Mouse (Mus musculus): ENCODE measurements around the gene Lif. TPM values are rescaled to one million over a fixed set of nuclear protein-coding genes. Genes with fewer than 3 reads are reported as not detected.

The Lif gene
- total and polyA plus RNA-seq, 3 experiments: 0.27 to 0.31 TPM; not detected in 1

DNA sequence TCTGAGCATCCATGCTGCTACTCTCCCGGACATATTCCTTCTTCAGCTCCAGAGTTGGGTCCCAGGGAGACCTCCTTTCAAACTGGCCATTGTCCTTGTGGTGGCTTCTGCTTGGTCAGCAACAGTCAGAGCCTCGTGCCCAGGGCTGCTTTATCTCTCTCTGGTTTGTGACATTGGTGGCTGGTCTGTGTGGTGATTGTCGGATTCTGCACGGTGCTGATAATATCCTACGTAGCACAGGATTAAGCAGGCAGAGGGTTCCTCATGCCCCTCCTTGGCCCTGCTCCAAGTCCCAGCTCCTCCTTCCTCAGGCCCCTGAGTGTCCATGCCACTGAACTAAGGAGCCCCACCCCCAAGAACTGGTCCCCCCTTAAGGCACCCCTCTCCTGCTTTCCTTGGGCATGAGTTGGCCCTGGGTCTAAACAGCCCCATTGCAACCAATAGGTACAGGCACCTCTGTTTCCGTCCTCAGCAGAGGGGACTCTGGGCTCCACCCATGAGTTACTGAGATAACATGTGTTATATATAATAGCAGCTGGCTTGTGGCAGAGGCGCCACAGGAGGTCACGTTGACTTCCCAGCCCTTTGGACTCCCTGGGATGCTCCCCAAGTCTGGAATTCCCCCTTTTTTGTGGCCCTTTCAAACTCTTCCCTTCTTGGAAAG lies 35.0 kb downstream of the Lif start (continued):
- TF ChIP-seq UBTF (IDR thresholded peaks at IDR 0.05; ENCODE audit: borderline replicate concordance, insufficient read depth, low read depth, low read length) (no peak), TCF12 (IDR thresholded peaks at IDR 0.05; ENCODE audit: low read depth, low read length) (peak; percentile 94), ELF1 (IDR thresholded peaks at IDR 0.05; ENCODE audit: low read depth, low read length) (no peak), JUND (IDR thresholded peaks at IDR 0.05; ENCODE audit: low read depth, low read length) (no peak), BHLHE40 (IDR thresholded peaks at IDR 0.05; ENCODE audit: borderline replicate concordance, low read depth, low read length) (peak; percentile 84), KAT2A (conservative IDR thresholded peaks at IDR 0.05; ENCODE audit: low read depth, low read length) (no peak), HCFC1 (IDR thresholded peaks at IDR 0.05; ENCODE audit: low read depth, low read length) (no peak), POLR2AphosphoS5 (IDR thresholded peaks at IDR 0.05; ENCODE audit: borderline replicate concordance, low read depth, low read length) (no peak), MYC (IDR thresholded peaks at IDR 0.05; ENCODE audit: low read depth, low read length) (0 out of 2 replicates have a peak, but pooled peaks have one; percentile 26), CHD2 (IDR thresholded peaks at IDR 0.05; ENCODE audit: low read length) (no peak)

DNA sequence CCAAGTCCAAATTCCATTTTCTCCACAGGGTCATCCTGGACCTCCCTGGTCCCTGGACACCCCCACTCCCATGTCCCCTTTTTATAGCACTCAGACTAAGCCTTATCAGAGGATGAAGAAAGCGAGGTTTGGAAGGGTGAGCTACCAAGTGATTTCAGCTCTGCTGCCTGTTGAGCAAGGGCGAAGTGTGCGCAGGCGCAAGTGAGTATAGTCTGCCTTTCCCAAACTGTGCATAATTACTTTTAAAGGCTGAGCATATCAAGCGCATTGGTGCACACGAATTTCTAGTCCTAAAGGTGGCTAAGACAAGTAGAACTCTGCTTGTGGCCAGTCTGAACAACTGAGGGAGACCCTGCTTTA lies 35.5 kb downstream of the Lif start:
- no peak overlapping the region for H3K9ac ChIP-seq (ENCODE audit: control insufficient read depth, low read depth, low read length, poor library complexity, severe bottlenecking)
- H3K4me3 ChIP-seq (ENCODE audit: control insufficient read depth in 1 of 2, insufficient read depth in 1 of 2, low read depth in 2 of 2, low read length in 2 of 2): no peak overlapping the region
- H3K27me3 ChIP-seq (ENCODE audit: control insufficient read depth in 1 of 2, insufficient read depth in 2 of 2, low read length in 2 of 2): no peaks in the 10 kb centered on the region

DNA sequence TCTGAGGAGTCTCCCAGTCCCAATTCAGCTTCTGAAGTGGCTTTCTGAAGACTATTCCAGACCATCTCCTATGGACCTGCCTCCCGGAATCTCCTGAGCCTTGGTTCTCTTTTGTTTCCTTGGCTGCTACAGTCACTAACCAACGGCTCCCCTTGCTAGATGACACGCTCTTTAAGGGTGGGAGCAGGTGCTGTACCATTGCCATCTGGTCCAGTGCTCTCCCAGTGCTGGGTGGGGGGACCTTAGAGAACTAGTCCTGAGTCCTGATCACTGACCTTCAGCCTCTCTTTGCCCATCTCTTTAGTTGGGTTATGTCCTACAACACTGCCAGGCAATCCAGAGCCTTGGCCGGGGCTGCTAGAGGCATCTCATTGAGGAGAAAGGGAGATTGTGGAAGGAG lies 36.1 kb downstream of the Lif start:
- TF ChIP-seq POLR2AphosphoS2 (IDR thresholded peaks at IDR 0.05; ENCODE audit: low read length): no peak
- TF ChIP-seq MAZ (IDR thresholded peaks at IDR 0.05; ENCODE audit: low read depth, low read length): no peak
- TF ChIP-seq MEF2A (IDR thresholded peaks at IDR 0.05; ENCODE audit: extremely low read depth, insufficient replicate concordance, low read depth, low read length, poor library complexity, severe bottlenecking): no peak
- TF ChIP-seq MXI1 (IDR thresholded peaks at IDR 0.05; ENCODE audit: low read depth, low read length): 0 out of 2 replicates have a peak, but pooled peaks have one; percentile 10
- TF ChIP-seq RAD21 (IDR thresholded peaks at IDR 0.05; ENCODE audit: low read depth, low read length): no peak
- Histone ChIP-seq H3K36me3 (ENCODE audit: control insufficient read depth in 1 of 2, insufficient read depth in 2 of 2, low read length in 2 of 2) (peaks cover 0 to 22% of the 10 kb centered on the region in 2 experiments; a peak in 2 of 4 replicates), H3K9ac (ENCODE audit: control insufficient read depth, low read depth, low read length, poor library complexity, severe bottlenecking) (no peak overlapping the region), H3K4me3 (ENCODE audit: control insufficient read depth in 1 of 2, insufficient read depth in 1 of 2, low read depth in 2 of 2, low read length in 2 of 2) (no peak overlapping the region), H3K27ac (ENCODE audit: control insufficient read depth, low read depth, low read length) (no peak overlapping the region), H3K79me2 (ENCODE audit: control insufficient read depth, insufficient read depth, low read length, poor library complexity) (no peaks in the 10 kb centered on the region), H3K9me3 (replicated peaks; ENCODE audit: insufficient read depth, low read length) (no peaks in the 10 kb centered on the region), H3K4me1 (ENCODE audit: control insufficient read depth in 1 of 2, insufficient read depth in 2 of 2, low read length in 2 of 2) (peaks cover 12 to 48% of the 10 kb centered on the region in 2 experiments), H3K27me3 (ENCODE audit: control insufficient read depth in 1 of 2, insufficient read depth in 2 of 2, low read length in 2 of 2) (no peaks in the 10 kb centered on the region)
- DNase-seq (ENCODE audit: low read depth, low spot score): no peak

More for the DNA sequence above, 35.5 kb downstream of the Lif start:
- Histone ChIP-seq H3K36me3 (ENCODE audit: control insufficient read depth in 1 of 2, insufficient read depth in 2 of 2, low read length in 2 of 2) (peaks cover 0 to 22% of the 10 kb centered on the region in 2 experiments; a peak in 2 of 4 replicates), H3K79me2 (ENCODE audit: control insufficient read depth, insufficient read depth, low read length, poor library complexity) (no peaks in the 10 kb centered on the region), H3K27ac (ENCODE audit: control insufficient read depth, low read depth, low read length) (peak overlapping the region; percentile 35), H3K9me3 (replicated peaks; ENCODE audit: insufficient read depth, low read length) (no peaks in the 10 kb centered on the region), H3K4me1 (ENCODE audit: control insufficient read depth in 1 of 2, insufficient read depth in 2 of 2, low read length in 2 of 2) (peaks cover 12 to 48% of the 10 kb centered on the region in 2 experiments)
- peak; percentile 78 for DNase-seq (ENCODE audit: low read depth, low spot score)
- TF ChIP-seq E2F4 (IDR thresholded peaks at IDR 0.05; ENCODE audit: borderline replicate concordance, low read depth, low read length): no peak
- TF ChIP-seq NRF1 (IDR thresholded peaks at IDR 0.05; ENCODE audit: insufficient read depth, low read depth, low read length, poor library complexity, severe bottlenecking): peak; percentile 80

All from MEL (cell line).